Comparison of ENCODE assay signal across 16 mouse cellular contexts in the genomic region with DNA sequence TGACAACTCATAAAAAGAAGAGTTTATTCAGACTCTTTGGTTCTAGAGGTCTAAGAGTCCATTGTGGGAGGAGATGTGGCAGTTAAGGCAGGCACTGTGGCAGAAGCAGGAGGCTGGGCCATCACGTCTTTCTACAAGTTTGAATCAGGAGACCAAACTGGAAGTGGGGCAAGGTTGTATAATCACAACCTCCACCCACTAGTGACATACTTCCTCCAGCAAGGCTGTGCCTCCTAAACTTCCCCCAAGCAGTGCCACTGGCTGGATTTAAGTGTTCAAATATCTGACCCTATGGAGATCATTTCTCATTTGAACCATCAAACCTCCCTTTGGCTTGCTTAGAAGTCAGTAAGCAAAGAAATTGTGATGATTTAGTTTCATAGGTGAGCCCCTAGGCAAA.
"Had no signal": no experiment of that assay in that cellular context is flagged by ENCODE, and none has a peak within 500 bp of the region (broad histone marks: within the 10 kb centered on the region; RNA-seq: fewer than 3 reads in every experiment).

No protein-coding gene starts in this region.

- H3K4me3 ChIP-seq: midbrain, embryonic 10.5 days; midbrain, embryonic 12.5 days; neural tube, embryonic 12.5 days had no signal

- ATAC-seq: midbrain, embryonic 16.5 days had no signal

- H3K4me1 ChIP-seq: midbrain, embryonic 10.5 days; midbrain, embryonic 12.5 days; neural tube, embryonic 12.5 days had no signal

- H3K36me3 ChIP-seq: midbrain, embryonic 10.5 days; midbrain, embryonic 12.5 days; neural tube, embryonic 12.5 days had no signal

- H3K27me3 ChIP-seq: midbrain, embryonic 12.5 days; neural tube, embryonic 12.5 days had no signal

- H3K27ac ChIP-seq: liver, embryonic 14.5 days; midbrain, embryonic 10.5 days; midbrain, embryonic 12.5 days; neural tube, embryonic 12.5 days had no signal

- DNase-seq: lung, adult 18-20 months; lung, embryonic 14.5 days; lung, postnatal 10 days; lung, postnatal 4 days; midbrain, embryonic 14.5 days; right cerebral cortex, postnatal 25 days; right cerebral cortex, postnatal 4 days; spleen, adult 18-20 months; thymus, adult 18-20 months; thymus, postnatal 14 days; thymus, postnatal 36 days had no signal

- H3K9me3 ChIP-seq: midbrain, embryonic 10.5 days; midbrain, embryonic 12.5 days; neural tube, embryonic 12.5 days had no signal

- H3K9ac ChIP-seq: liver, embryonic 14.5 days; lung, embryonic 14.5 days; midbrain, embryonic 12.5 days; neural tube, embryonic 12.5 days had no signal
